Mouse (Mus musculus): Measurements from ENCODE around the gene Lins1. TPM values are rescaled to one million over a fixed set of nuclear protein-coding genes. Genes with fewer than 3 reads are reported as not detected.
A peak's percentile ranks its signal among the peaks of the same experiment; 100 is the strongest.

Lins1 gene
- total RNA-seq, 4 experiments from 2014 or later: 10.3 to 11.9 (median 10.7) TPM

GRCm38 (mm10) chr7:66733431-66733830, 43.7 kb downstream of the Lins1 start:
- no peak for DNase-seq

GRCm38 (mm10) chr7:66733882-66734281, 44.2 kb downstream of the Lins1 start:
- DNase-seq: no peak

GRCm38 (mm10) chr7:66734466-66734865, 44.8 kb downstream of the Lins1 start:
- DNase-seq: no peak

- no peak for DNase-seq
These were observed 45.3 kb downstream of the Lins1 start for GRCm38 (mm10) chr7:66734993-66735392.

- no peak for DNase-seq
These were observed 47.7 kb downstream of the Lins1 start for GRCm38 (mm10) chr7:66737418-66737817.

GRCm38 (mm10) chr7:66741008-66741407, 51.3 kb downstream of the Lins1 start:
- DNase-seq: no peak

- no peak for DNase-seq
These were observed 51.7 kb downstream of the Lins1 start for GRCm38 (mm10) chr7:66741412-66741811.

- no peak for DNase-seq
These were observed 53.7 kb downstream of the Lins1 start, which contains the start of gene Cers3 for GRCm38 (mm10) chr7:66743377-66743781. Gene Cers3, plus strand, starts transcription at chr7:66743504.

GRCm38 (mm10) chr7:66746972-66747371, 57.3 kb downstream of the Lins1 start:
- no peak for DNase-seq

- no peak for DNase-seq
These were observed 60.3 kb downstream of the Lins1 start for GRCm38 (mm10) chr7:66749998-66750397.

GRCm38 (mm10) chr7:66753816-66754215, 64.1 kb downstream of the Lins1 start:
- peak; percentile 24 for DNase-seq

- no peak for DNase-seq
These were observed 65.9 kb downstream of the Lins1 start for GRCm38 (mm10) chr7:66755611-66756010.

Other genes starting within 250 kb of the Lins1 start
- gene Asb7, start 293 bp upstream of the Lins1 start, total RNA-seq (2022): 10 to 100 TPM; 16.2 to 26.1 (median 18.6) TPM
- gene Cers3, start 53.6 kb downstream of the Lins1 start, total RNA-seq (2022): under 1 TPM; 0.06 to 0.27 (median 0.21) TPM
- 10 to 100 TPM in 1 of 4 experiments, 1 to 10 TPM in 3; 3.0 to 12.0 (median 5.2) TPM for gene Adamts17, start 149.8 kb downstream of the Lins1 start, total RNA-seq (2022)